Mouse (Mus musculus): ENCODE data around the gene Srrd. TPM values are rescaled to one million over a fixed set of nuclear protein-coding genes. Genes with fewer than 3 reads are reported as not detected.

Gene Srrd
- total RNA-seq, 2 experiments from 2014 or later = 8.4 to 9.4 TPM

DNA sequence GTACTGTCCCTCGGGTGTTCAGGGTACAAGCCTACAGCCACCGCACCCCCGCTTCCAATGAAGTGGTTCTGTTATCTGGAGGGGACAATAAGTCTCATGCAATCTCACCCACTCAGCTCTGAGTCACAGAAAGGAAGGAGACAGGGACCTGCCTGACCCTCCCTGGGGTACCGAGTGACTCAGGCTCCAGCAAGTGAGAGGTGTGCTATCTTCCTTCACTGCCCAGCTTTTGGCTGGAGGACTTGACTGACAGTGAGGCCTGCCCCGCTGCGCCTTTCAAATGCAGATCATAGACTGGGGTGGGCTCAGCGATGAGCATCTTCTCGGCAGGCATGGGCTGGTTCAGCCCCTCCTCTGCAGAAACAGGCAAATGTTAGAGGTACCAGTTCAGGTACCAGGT, 47.7 kb downstream of the Srrd start:
- intact Hi-C loops (cut with DNase I) = no loop called here
- no peak for DNase-seq

GRCm38 (mm10) chr5:112294696-112295095, 48.1 kb downstream of the Srrd start:
- DNase-seq = no peak
- intact Hi-C loops (cut with DNase I) = no loop called here

DNA sequence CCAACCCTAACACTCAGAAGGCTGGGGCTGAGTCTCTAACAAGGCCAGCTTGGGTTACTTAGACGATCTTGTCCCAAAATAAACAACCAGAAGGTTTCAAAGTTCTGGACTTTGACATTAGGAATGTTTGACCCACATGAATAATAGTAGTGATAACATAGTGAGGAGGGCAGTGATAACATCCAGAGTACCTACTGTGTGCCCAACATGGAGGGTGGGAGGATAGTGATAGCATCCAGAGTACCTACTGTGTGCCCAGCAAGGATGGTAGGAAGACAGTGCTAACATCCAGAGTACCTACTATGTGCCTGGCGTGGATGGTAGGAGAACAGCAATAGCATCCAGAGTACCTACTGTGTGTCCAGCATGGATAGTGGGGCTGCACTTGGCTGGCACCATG, 49.0 kb downstream of the Srrd start:
- DNase-seq = no peak
- intact Hi-C loops (cut with DNase I) = no loop called here

DNA sequence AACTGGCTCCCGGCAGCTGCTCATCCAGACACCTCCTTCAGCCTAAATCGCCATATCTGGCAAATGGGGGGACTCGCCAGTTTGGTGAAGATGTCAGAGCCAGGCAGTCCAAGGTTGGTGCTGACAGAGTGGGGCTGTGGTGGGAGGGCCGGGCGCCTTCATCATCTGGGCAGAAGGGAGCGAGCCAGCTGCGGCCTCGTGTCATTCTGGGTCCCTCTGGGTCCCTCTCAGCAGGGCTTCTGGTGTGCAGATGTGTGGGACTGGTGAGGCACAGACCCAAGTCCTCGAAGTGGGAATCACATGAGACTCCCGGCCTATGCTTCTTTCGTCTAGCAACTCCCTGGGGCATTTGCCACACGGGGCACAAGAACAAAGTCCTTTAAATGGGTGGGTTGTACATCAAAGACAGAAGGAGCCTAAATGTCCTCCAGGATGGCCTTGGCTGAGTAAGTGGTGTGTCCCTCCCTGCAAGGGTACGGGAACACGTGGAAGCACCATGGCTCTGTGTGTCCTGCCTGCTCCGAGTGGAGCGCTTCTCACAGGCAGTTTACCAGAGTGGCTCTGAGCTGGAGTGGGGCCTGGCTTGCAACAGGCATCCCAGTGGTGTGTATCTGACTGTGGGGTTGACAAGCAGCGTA, 50.4 kb downstream of the Srrd start:
- intact Hi-C loops (cut with DNase I) = no loop called here

GRCm38 (mm10) chr5:112291866-112292265, 51.0 kb downstream of the Srrd start:
- DNase-seq = no peak
- intact Hi-C loops (cut with DNase I) = no loop called here

More for the DNA sequence above, 50.4 kb downstream of the Srrd start:
- no peak for DNase-seq

GRCm38 (mm10) chr5:112290536-112290880, 52.3 kb downstream of the Srrd start:
- intact Hi-C loops (cut with DNase I) = no loop called here
- DNase-seq = no peak

- intact Hi-C loops (cut with DNase I) = no loop called here
- DNase-seq = peak; percentile 62 to 69
Observed at GRCm38 (mm10) chr5:112289819-112290535, 52.9 kb downstream of the Srrd start.

- peak; percentile 67 to 72 for DNase-seq
- intact Hi-C loops (cut with DNase I) = no loop called here
Observed at GRCm38 (mm10) chr5:112289236-112289635, 53.6 kb downstream of the Srrd start.

DNA sequence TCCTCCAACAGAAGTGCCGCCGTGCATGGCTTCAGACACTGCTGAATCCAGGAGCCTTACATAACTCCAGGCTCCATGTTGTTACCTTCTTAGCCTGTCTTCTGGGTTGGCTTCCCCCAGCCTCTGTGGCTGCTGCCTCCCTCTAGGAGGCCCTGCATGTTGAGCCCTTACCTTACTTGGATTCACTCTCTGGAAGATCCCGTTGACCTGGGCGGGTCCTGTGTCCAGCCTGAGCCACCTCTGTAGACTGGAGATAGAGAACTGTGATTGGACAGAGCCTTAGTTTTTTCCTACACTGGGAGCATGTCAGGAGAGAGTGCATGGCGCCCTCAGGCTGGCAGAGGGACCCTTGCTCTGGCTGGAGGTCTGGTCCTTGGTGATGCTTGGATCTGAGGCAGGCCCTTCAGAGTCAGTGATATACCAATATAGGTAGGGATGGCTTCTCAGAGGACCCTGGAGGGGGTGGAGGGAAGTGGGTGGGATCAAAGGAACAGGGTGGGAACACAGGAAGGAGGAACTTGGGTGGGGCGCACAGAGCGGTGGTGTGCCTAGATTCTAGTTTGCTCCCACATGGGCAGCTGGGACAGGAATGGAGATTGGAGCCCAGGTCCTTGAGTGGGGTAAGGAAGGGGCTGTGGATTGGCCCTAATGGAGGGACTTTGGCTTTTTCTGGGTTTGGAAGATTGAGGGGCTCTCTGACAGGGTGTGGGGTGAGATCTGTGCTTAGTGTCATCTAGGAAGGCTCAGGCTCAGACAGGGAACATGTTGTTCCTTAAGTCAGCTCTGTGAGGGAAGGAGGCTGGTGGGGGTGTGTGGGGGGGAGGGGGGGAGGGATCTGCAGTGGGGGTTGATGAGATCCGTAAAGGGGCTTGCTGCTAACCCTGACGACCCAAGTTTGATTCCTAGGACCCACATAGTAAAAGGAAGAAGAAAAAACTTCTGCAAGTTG, 54.4 kb downstream of the Srrd start:
- DNase-seq = peak in 1 of 2 experiments; percentile 52
- intact Hi-C loops (cut with DNase I) = no loop called here

DNA sequence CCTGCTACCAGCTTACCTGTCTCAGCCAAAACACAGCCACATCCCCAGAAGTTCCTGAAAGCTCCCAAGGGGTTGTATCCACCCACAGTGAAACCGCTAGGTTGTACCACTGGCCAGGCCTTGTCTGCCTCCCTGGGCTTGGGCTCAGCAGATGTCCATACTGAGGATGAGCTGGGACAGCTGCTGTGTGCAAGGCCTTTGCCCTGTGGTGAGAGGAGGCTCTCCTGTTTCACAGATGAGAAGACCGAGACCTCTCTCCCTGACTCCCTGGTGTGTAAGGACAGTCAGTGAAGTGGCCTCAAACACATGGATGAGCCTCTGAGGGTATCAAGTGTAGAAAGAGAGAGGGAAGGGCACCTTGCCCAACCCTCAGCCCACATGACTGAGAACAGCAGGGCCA, 55.2 kb downstream of the Srrd start:
- intact Hi-C loops (cut with DNase I) = no loop called here
- no peak for DNase-seq

Other genes with a start within 250 kb of the Srrd start
- gene Cryba4, start 90.5 kb downstream of the Srrd start, total RNA-seq (2021) = 1 to 10 TPM; 7.2 to 7.8 TPM
- 1 to 10 TPM; 1.4 to 1.9 TPM for gene Crybb1, start 87.2 kb downstream of the Srrd start, total RNA-seq (2021)
- gene Tpst2, start 66.3 kb downstream of the Srrd start, total RNA-seq (2021) = 10 to 100 TPM; 50.6 to 55.5 TPM
- gene Tfip11, start 16.7 kb downstream of the Srrd start, total RNA-seq (2021) = 10 to 100 TPM; 18.8 to 19.5 TPM
- 10 to 100 TPM; 14.6 to 15.9 TPM for gene Hps4, start within 50 bp of the Srrd start, total RNA-seq (2021)
- gene Gm6583, start 13.0 kb upstream of the Srrd start, total RNA-seq (2021) = under 1 TPM in 1 of 2 experiments, not detected in 1; 0.10 TPM
- under 1 TPM; 0.55 to 0.80 TPM for gene Asphd2, start 51.8 kb upstream of the Srrd start, total RNA-seq (2021)
- not detected for gene Gm6588, start 106.4 kb upstream of the Srrd start, total RNA-seq (2021)
- gene Sez6l, start 234.1 kb upstream of the Srrd start, total RNA-seq (2021) = under 1 TPM; 0.36 to 0.41 TPM